Mouse (Mus musculus) spleen, adult 18-20 months (tissue): ENCODE results near the gene Zmym2.
"Not testable (repeated sequence)": the region's sequence is repeated elsewhere in the genome, so short reads cannot be mapped to it uniquely, and the experiment has no call there.

Experiments used
- DNase-seq, 2 experiments: peaks; one replicate each; pipeline ENCODE4 v3.0.0; 2022; ENCODE audit warnings: mixed read lengths in 2 of 2

Zmym2 gene

GRCm38 (mm10) chr14:56886594-56887513 is at the start of gene Zmym2:
Gene Zmym2 (plus strand): TSS chr14:56886653.
- peak; percentile 71 to 80 for DNase-seq

- DNase-seq: no peak
Measured at GRCm38 (mm10) chr14:56844033-56844432, 42.4 kb upstream of the Zmym2 start.

GRCm38 (mm10) chr14:56844507-56844906 is 41.9 kb upstream of the Zmym2 start:
- no peak for DNase-seq

GRCm38 (mm10) chr14:56848322-56848721 is 38.1 kb upstream of the Zmym2 start:
- no peak for DNase-seq

- no peak for DNase-seq
Measured at GRCm38 (mm10) chr14:56849681-56850080, 36.8 kb upstream of the Zmym2 start.

- no peak for DNase-seq
Measured at GRCm38 (mm10) chr14:56864041-56864440, 22.4 kb upstream of the Zmym2 start.

GRCm38 (mm10) chr14:56864641-56865040 is 21.8 kb upstream of the Zmym2 start:
- DNase-seq: no peak

- not testable (repeated sequence) for DNase-seq
Measured at GRCm38 (mm10) chr14:56865112-56865511, 21.3 kb upstream of the Zmym2 start.

- no peak for DNase-seq
Measured at GRCm38 (mm10) chr14:56873525-56873924, 12.9 kb upstream of the Zmym2 start.

GRCm38 (mm10) chr14:56875586-56876159 is 10.8 kb upstream of the Zmym2 start:
- DNase-seq: no peak

GRCm38 (mm10) chr14:56881271-56881670 is 5.2 kb upstream of the Zmym2 start:
- DNase-seq: no peak

- no peak for DNase-seq
Measured at GRCm38 (mm10) chr14:56883431-56883830, 3.0 kb upstream of the Zmym2 start.

- DNase-seq: peak; percentile 66 to 84
Measured at GRCm38 (mm10) chr14:56885308-56885771, 1.1 kb upstream of the Zmym2 start.

- DNase-seq: peak; percentile 75 to 82
Measured at GRCm38 (mm10) chr14:56885986-56886593, 363 bp upstream of the Zmym2 start.

GRCm38 (mm10) chr14:56887514-56887880 is 1.0 kb downstream of the Zmym2 start:
- no peak for DNase-seq

- DNase-seq: peak; percentile 53 to 59
Measured at GRCm38 (mm10) chr14:56887887-56888286, 1.4 kb downstream of the Zmym2 start.

GRCm38 (mm10) chr14:56888416-56888815 is 2.0 kb downstream of the Zmym2 start:
- no peak for DNase-seq

- DNase-seq: no peak
Measured at GRCm38 (mm10) chr14:56894417-56894816, 8.0 kb downstream of the Zmym2 start.

GRCm38 (mm10) chr14:56896521-56896920 is 10.1 kb downstream of the Zmym2 start:
- no peak for DNase-seq

- no peak for DNase-seq
Measured at GRCm38 (mm10) chr14:56897475-56897874, 11.0 kb downstream of the Zmym2 start.

- DNase-seq: no peak
Measured at GRCm38 (mm10) chr14:56899656-56900055, 13.2 kb downstream of the Zmym2 start.

- no peak for DNase-seq
Measured at GRCm38 (mm10) chr14:56903039-56903438, 16.6 kb downstream of the Zmym2 start.

GRCm38 (mm10) chr14:56905696-56906095 is 19.2 kb downstream of the Zmym2 start:
- DNase-seq: no peak

- DNase-seq: no peak
Measured at GRCm38 (mm10) chr14:56918532-56918931, 32.1 kb downstream of the Zmym2 start.
